Mouse (Mus musculus): ENCODE data around the gene Fbxl15. TPM values are rescaled to one million over a fixed set of nuclear protein-coding genes. Genes with fewer than 3 reads are reported as not detected.

Fbxl15 gene
- total RNA-seq (2021) (10 to 100 TPM in 1 of 2 experiments, 1 to 10 TPM in 1; 6.7 to 12.1 TPM), polyA plus RNA-seq (2012; rRNA removed) (41.6 and 60.3 TPM in 2 replicates)
- long read RNA-seq, transcript Fbxl15-201 (4 exons, 1,348 nt) = major isoform, 11 of 14 reads
- long read RNA-seq, partial matches to known transcripts = 3 of 14 reads
- long read RNA-seq, other reads (novel, unspliced or antisense) = 0 of 14 reads

DNA sequence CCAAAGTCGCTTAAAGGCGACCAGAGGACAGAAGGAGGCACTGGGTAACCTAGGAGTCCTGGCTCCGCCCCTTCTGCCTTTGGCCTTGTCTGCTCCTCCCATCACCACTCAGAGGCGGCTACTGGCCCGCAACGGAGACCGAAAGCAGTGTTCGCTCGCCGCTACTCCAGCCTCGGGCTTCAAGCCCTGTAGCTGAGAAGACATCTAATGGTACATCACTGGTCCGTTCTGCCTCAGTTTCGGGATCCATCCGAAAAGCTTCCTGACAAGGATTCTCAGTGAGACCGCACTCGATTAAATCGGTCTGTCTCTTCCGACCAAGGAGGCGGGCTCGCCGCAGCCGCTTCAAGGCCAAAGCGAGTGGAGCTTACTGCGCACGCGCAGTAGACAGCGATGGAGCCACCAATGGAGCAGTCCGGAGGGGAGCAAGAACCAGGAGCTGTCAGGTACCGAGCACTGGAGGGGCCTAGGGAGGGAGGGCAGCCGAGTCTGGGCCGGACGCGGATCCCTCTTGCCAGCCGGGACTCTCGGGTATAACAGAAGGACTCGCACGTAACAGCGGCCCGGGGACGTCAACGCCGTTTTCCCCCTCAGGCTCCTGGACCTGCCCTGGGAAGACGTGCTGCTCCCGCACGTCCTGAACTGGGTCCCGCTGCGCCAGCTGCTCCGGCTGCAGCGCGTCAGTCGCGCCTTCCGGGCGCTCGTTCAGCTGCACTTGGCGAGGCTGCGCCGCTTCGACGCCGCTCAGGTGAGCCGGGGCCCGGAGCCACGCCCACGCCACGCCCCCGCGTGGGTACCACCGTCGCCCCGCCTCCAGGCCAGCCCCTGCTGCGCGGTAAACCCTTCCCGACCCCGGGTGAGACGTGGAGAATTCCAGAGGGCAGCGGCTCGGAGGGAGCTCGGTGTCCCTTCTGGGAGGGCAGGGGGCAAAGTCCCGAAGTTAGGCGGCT, at the start of gene Fbxl15:
Gene Fbxl15, plus strand, starts transcription at position 104 of the 950 bp plus-strand sequence.
- peak; percentile 95 for DNase-seq

DNA sequence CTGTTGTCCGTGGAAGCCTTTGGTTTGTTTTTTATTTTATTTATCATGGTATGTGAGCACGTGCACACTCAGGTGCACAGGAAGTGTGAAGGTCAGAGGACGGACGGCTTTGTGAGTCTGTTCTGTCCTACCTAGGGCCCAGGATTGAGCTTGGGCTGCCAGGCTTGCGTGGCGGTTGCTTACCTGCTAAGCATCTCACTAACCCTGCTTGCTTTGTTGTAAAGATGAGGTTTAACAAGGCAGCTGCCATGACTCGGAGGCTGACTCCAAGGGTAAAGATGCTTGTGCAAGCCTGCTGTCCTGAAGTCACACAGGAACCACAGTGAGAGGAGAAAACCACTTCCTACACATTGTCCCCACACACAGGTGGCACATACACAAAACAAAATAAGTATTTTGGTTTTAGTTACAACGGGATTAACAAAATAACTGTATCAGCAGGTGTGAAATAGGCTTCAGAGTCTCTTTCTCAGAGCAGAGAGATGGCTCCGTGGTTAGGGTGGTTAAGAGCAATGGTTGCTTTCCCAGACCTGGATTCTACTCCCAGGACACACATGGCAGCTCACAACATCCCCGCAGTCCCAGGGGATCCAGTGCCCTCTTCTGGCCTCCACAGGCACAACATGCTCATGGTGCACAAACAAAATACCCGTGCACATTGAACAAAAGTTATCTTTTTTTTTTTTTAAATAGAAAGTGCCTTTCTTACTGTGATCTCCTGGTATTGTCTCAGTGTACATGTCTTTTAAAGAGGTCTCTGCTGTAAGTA, 45.7 kb upstream of the Fbxl15 start:
- DNase-seq = no peak

DNA sequence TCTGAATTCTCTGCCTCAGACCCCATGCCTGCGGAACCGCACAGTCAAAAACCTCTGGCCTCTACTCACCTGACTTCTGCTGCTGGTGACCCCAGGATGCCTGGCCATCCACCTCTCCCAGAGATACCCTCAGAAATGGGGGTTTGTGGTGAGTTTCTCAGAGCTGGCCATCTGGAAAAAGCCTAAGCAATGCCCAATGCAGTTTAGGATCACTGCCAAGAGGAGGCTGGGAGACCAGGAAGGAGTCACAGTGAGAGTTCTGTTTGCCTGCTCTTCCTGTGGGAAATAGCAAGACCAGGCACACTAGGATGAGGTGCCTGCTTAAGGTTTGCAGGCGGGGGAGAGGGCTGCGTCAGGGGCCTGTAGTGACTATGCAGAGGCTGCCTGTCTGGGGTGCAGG, 43.3 kb upstream of the Fbxl15 start:
- DNase-seq = no peak

DNA sequence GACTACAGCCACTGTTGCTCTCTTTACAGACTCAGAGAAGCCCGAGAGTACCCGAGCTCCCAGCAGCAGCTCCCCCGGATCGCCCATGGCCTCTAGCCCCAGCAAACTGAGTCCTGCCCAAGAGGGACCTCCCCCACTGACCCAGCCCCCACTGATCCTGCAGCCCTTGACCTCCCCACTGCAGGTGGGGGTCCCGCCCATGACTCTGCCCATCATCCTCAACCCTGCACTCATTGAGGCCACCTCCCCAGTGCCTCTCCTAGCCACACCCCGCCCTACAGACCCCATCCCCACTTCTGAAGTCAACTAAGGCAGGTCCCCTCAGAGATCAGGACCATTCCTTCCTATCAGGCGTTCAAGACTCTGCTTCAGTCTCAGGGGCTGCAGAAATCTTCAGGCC, 42.4 kb upstream of the Fbxl15 start:
- DNase-seq = no peak

DNA sequence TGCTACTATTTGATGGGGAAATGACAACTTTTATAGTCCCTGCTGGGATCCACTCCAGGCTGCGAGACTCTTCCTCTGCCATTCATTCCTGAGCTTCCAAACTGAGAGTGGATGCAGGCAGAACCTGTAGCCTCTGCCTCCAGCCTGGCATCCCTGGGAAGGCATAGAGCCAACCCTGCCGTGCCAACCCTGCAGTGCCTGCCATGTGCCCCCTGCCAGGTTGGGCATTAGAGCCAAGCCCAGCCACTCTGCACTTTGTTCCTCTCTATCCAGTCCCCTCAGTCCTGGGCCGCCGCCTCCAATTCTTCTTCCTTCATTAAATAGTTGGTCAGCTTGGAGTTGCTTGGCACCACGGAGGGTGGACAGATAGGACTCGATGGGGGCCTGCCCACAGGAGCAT, 41.9 kb upstream of the Fbxl15 start:
- no peak for DNase-seq

DNA sequence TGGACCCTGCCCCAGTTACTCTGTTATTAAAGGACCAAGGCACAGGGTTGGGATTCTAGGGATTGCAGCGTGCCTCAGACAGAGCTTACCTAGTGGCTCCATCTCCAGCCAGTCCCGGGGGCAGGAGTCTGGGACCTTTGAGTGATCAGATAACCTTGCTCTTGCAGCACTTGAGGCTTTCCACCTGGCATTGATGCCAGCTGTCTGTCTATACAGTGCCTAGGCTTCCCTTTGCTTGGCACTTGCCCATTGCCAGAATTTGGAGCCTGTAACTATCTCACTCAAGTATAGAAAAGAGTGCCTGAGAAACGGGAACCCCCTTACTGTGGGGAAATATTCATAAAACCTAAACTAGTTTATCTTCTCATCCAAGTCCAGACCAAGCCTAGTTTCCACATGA, 41.1 kb upstream of the Fbxl15 start:
- no peak for DNase-seq

DNA sequence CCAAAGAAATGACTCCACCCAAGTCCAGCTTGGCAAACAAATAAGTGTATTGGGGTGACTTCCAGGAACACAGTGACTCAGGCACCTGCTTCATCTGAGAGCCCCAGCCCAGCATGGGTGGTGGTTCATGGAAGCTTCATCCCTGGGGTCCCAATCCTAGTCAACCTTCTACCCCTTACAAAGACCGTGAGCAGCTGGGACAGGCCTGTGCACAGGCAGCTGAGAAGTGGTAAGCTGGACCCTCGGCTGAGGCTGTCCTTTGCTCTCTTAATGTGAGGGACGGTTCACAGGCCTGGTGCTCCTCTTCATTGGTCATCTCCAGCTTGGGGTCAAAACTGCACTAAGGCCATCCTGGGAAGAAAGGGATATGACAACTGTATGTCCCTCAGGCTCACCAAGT, 40.4 kb upstream of the Fbxl15 start:
- DNase-seq = no peak

DNA sequence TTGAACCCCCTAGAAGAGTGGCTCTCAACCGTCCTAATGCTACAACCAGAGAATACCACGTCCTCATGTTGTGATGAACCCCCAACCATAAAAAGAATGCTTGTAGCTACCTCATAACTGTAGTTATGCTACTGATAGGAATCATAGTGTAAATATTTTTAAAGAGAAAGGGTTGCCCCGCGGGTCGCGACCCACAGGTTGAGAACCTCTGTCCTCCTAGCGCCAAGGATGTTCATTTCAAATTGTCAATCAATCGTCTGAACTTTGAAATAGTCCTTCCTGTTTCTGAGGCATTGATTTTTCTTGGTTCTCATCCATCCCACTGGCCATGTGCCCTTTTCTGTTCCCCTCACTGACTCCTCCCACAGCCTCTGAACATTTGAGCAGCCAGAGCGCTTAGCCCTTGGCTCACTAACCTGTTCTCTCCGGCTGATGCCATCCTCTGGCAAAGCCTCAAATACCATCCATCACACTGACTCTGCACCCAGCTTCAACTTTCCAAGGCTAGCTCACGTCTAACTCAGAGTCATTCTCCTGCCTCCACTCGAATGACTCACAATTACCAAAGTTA, 37.4 kb upstream of the Fbxl15 start:
- DNase-seq = peak; percentile 63

DNA sequence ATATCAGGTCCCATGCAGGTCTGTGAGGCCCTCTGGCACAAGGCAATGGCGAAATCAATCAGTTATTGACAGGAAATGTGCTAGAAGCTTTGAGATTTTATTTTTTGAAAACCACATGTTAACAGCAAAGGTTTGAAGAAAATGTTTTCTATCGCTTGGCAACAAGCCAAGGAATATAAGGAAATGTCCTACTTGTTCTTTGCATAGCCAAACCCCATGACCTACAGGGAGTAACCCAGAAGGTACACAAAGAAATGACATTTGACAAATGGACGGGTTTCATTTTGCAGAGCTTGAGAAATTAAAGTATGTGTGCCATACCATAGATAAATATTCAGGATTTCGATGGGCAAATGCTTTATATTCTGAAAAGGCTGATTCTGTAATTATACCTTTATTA, 31.0 kb upstream of the Fbxl15 start:
- DNase-seq = no peak

DNA sequence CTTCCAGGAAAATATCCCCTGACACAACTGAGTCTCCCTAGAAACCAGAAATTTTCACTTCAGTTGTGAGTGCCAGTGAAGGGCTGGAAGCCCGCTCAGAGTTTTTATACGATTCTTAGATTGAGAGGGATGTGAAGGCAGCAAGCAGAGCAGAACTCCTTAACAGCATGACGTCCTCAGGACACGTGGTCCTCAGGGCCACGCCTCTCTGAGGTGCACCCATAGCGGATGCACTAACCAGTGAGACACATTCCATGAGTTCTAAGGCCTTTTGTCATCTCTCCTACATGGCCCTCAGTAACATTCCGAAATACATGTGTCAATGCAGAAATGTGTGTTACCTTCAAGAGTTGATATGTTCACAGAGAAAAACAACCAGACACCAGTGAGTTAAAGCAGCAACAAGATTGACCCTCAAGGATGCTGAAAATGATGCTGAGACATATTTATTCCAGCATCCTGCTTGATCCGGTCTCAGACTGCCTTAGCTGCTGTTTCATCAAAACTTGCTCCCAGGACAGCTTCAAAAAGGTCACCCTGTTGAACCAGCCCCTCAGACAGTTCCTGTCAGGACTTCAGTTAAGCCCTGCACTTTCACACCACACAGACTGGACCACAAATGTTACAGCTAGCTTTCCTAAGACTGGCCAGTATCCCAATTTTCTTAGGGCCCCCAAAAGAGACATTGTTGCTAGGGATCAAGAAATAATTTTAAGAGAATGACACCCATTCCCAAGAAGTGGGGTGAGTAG, 27.5 kb upstream of the Fbxl15 start:
- DNase-seq = no peak

DNA sequence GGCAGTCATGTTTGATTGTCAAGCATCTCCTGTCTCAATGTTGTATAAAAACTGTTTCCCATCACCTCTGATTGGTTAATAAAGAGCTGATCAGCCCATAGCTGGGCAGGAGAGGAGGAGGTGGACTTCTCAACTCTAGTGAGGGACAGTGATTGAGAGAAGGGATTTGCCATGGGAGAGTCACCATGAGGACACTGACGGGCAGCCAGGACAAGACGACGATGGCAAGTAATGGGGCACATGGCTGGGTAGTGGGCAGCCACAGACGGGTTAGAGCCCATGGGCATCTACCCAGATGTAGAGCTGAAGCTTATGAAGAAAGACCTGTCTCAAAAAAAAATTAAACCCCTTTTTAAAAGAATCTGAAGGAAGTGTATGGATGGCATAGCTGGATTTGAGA, 25.4 kb upstream of the Fbxl15 start:
- no peak for DNase-seq

DNA sequence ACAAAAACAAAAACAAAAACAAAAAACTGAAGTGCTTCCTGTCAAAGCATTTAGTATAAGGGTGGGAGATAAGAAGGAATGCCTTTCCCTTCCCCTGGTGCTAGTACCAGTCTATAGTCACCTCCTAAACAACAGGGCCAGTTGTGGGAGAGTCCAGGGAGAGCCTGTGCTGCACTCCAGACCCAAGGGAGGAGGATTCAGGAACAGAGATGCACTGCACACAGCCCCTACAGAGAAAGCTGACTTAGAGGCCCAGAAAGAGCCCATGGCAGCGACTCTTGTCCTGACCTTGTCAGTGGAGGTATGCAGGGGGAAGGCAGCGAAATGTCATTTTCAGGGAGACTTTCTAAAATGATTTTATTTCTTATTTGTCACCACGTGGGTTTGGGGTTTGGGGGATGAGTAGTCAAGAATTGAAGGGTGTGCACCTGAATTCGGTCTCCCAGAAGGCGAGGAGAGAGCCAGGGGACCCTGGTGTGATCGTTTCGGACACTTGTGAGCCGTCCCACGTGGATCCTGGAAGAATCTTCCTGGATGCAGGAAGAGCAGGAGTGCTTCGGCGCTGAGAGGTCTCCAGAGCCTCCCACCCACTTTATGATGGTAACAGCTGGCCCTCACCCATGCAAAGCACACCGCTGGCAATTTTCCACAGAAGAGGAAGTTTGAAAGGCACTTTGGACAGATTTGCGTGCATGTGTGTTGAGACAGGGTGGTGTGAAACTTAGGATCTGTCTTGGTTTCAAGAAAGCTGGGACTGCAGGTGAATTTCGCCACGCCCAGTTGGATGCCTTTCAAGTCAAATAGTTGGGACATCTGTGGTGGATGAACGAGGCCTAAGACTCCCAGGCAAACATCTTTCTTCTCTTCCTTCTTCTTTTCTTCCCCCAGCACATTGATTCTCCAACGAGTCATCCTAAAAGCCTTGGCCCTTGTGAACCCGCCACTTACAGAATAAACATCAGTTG, 24.5 kb upstream of the Fbxl15 start:
- no peak for DNase-seq

DNA sequence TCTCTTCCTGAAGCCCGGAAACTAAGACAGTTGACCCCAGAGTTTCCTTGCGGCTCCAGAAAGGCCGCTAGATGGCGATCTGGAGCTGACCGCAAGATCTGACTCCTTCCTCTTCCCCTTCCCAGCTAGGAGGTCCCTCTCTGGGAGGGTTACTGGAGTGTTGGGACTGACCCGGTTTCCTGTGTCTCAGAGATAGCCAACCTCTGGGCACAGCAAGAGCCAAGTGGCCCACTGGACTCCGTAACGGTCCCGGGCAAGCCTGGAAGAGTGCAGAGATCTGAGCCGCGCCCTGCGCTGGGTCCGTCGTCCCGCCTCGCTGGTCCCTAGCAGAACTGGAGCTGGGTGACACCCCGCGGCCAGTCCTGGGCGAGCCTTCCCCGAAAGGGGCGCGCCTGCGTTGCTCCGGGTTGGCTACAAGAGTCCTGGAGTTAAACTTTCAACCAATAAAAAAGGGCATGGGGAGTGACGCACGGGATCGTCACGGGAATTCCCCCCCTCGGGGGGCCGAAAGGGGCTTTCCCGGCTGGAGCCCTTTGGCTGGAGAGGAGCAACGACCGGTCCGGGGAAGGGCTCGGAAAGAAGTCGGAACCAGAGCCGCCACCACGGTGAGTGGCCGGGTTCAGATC, 23.7 kb upstream of the Fbxl15 start, which contains the start of gene Nfkb2:
Gene Nfkb2, plus strand, starts transcription at position 105 of the 626 bp plus-strand sequence.
- peak; percentile 98 for DNase-seq

DNA sequence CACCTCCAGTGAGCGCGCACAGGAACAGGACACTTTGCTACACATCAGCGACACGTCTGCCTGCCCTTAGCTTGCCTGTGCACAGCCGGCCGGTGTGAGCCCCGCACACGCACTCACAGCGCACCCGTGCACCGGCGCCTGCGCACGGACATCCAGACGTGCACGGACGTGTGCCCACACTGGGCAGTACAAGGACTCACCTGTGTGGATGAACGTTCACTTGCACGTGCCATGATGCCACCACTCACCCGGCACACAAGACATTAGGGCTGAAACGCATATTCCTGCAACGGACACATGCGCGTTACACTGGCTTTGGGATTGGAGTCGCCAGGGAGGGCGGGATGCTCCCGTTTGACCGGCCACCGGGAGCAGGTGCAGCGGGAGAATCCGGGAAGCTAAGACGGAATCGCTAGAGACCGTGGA, 23.1 kb upstream of the Fbxl15 start:
- no peak for DNase-seq

DNA sequence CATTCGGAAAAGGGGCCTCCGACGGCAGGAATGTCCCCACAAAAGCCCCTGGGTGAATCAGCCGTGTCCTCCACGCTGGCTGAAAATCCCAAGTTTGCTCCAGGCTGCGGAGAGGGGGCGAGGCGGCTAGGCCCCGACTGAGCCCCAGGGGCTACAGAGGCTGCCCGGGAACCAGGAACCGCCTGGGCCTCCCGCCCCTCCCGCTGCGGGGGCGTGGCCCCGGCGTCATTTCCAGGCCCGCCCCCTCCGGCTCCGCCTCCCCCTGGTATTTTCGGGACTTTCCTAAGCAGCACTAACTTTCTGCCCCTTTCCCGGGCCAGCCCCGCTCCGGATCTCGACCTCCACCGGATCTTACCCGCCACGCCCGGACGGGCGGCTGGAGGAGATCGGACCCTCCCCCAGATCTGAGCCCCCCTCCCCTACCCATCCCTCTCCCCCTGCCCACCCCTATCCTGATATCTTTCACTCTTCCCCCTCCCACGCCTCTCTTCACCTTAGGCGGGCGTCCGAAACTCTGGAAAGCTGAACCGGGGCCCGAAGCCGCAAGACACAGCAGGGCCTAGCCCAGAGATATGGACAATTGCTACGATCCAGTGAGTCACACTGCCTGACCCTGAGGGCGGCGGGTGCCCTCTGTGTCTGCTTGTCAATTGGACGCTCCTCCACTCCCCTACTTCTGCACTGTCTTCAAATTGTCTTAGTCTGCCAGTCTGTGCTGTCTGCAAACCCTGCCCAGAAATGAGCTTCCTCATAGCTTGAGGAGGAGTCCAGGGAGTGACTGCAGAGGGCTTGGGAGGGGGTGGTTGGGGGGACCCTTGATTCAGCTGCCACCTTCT, 22.3 kb upstream of the Fbxl15 start:
- DNase-seq = peak; percentile 95

DNA sequence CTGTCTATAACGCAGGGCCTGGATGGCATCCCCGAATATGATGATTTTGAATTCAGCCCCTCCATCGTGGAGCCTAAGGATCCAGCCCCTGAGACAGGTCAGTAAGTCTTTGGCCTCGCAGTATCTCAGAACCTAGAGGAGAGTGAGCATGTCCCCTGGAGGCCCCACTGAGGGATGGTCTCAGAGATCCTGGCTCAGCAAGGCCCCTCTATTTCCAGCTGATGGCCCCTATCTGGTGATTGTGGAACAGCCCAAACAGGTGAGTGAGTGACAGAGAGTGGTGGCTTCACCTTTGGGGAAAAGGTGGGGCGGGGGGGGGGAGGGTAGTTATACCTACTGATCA, 21.7 kb upstream of the Fbxl15 start:
- no peak for DNase-seq

DNA sequence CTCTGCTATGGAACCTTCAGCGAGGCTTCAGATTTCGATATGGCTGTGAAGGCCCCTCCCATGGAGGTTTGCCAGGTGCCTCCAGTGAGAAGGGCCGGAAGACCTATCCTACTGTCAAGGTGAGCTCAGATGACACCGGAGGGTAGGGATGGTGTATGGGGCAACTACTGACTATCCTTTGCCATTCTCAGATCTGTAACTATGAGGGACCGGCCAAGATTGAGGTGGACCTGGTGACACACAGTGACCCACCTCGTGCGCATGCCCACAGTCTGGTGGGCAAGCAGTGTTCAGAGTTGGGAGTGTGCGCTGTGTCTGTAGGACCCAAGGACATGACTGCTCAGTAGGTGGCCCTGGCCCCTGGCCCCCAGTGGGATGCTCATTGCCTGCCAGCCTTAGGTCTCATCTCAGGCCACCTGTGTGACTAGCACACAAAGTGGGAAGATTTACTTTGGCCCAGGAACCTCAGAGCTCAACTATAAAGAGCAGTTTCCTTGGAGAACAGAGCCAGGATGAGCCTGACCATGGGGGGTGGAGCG, 21.2 kb upstream of the Fbxl15 start:
- no peak for DNase-seq

DNA sequence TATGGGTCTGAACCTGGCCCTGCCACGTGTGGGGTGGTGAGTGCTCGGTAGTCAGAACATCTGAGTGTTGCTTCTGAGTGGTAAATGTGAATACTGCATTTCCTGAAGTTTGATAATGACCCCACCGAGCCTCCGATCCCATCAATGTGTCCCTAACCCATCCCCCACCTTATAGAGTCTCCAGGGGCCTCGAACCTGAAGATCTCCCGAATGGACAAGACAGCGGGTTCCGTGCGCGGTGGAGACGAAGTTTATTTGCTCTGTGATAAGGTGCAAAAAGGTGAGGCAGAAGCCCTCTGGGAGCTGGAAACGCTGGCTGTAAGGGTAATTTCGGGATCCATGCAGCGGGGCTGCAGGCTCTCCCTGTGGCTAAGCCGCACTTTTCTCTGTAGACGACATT, 20.2 kb upstream of the Fbxl15 start:
- no peak for DNase-seq

DNA sequence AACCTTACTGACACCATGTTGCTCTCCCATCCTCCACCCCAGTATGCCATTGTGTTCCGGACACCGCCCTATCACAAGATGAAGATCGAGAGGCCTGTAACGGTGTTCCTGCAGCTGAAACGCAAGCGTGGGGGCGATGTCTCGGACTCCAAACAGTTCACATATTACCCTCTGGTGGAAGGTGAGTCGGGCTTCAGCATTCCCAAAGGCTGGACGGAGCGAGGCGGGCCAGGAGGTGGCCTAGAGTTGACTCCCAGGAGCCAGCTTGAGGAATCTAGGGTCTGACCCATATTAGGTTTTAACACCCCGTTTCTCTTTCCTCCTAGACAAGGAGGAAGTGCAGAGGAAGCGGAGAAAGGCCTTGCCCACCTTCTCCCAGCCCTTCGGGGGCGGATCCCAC, 19.7 kb upstream of the Fbxl15 start:
- peak; percentile 5 for DNase-seq
